Mouse (Mus musculus) neural tube, embryonic 14.5 days (tissue): ENCODE data around the gene Hmgb1. TPM values are rescaled to one million over a fixed set of nuclear protein-coding genes. Genes with fewer than 3 reads are reported as not detected.

Source experiments
- ATAC-seq: fragments of 200-750 bp; cut with Nextera tagmentation; 2 replicates; pipeline ENCODE4 v1.8.0; 2017; ENCODE audit warnings: low read depth, mild to moderate bottlenecking, moderate TSS enrichment, moderate library complexity
- H3K27ac ChIP-seq: fragments of 300-500 bp; sonication (generic); 2 replicates; pipeline ENCODE4 v1.5.1; 2014; ENCODE audit warnings: low read depth, mild to moderate bottlenecking, control low read depth, low read length, moderate library complexity, mixed read lengths
- H3K27me3 ChIP-seq: fragments of 300-500 bp; sonication (generic); 2 replicates; pipeline ENCODE4 v1.6.1; 2014; ENCODE audit warnings: low read length; ENCODE audit not compliant: control insufficient read depth, insufficient read depth
- H3K36me3 ChIP-seq: fragments of 300-500 bp; sonication (generic); 2 replicates; pipeline ENCODE4 v1.6.1; 2014; ENCODE audit warnings: low read length, mixed read lengths; ENCODE audit not compliant: control insufficient read depth, insufficient read depth
- H3K4me1 ChIP-seq: fragments of 300-500 bp; sonication (generic); 2 replicates; pipeline ENCODE4 v1.6.1; 2014; ENCODE audit warnings: low read length; ENCODE audit not compliant: control insufficient read depth, insufficient read depth
- H3K4me2 ChIP-seq: fragments of 300-500 bp; sonication (generic); 2 replicates; pipeline ENCODE4 v1.6.1; 2014; ENCODE audit warnings: mild to moderate bottlenecking, low read depth, low read length, control low read depth
- H3K4me3 ChIP-seq: fragments of 300-500 bp; sonication (generic); 2 replicates; pipeline ENCODE4 v1.5.1; 2014; ENCODE audit warnings: low read depth, low read length, control low read depth, mixed read lengths
- H3K9ac ChIP-seq: fragments of 300-500 bp; sonication (generic); replicated peaks from 2 replicates; pipeline ENCODE4 v1.6.1; 2014; ENCODE audit warnings: low read depth, mild to moderate bottlenecking, control low read depth, low read length, mixed read lengths
- H3K9me3 ChIP-seq: fragments of 300-500 bp; sonication (generic); 2 replicates; pipeline ENCODE4 v1.6.1; 2016; ENCODE audit warnings: low read length; ENCODE audit not compliant: control insufficient read depth
- WGBS: fragments of 180-500 bp; shearing (Covaris S2); extraction: QIAGEN DNeasy Blood & Tissue Kit; methylation state at CpG from one replicate; pipeline ENCODE4 v1.1.7; 2014; 5-methylcytosine and 5-hydroxymethylcytosine counted together
- polyA plus RNA-seq: library from polyadenylated mRNA; unstranded; fragments of >200 nt; fragmentation: Nextera tagmentation; extraction: Ambion mirVana; gene quantifications from 2 replicates; pipeline ENCODE4 v1.2.1, GENCODE M21; 2014

Gene Hmgb1
- polyA plus RNA-seq: 766 and 814 TPM in 2 replicates

DNA sequence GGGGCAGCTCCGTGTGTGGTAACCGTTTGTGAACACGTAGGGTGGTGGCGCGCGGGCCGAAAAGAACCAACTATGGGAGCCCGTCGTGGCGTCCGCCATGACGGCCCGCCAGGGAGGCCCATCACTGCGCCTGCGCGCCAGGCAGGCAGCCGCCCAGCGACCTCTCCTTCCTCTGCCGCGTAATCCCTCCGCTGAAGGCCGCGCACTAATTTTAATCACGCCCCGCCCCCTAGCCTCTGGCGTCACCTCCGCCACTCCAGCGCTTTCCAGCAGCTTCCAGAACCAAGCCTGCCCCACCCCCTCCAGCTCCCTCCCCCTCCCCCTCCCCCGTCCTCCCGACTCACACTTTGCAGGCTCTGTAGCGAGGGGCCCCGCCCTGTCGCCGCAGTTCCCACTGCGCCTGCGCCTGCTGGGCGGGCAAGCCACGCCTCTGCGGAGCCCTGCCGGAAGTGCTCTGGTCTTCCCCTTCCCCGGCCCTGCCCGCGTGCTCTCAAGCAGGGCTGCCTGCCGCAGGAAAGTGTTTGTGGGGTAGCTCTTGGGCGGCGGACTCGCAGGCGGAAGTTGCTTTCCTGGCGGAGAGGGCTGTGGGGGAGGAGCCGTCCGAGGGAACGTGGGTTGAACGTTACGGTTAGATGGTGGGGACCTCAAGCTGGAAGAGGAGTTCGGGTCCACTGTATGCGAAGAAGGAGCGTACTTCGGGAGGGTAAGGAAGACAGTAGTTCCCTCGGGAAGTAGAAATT, at the start of gene Hmgb1, which contains the start of gene Uspl1:
Hmgb1 (minus strand) TSS at position 386 of the 740 bp plus-strand sequence.
Uspl1 (plus strand) TSS at position 247 of the 740 bp plus-strand sequence.
- H3K27me3 ChIP-seq: no peaks in the 10 kb centered on the region
- H3K27ac ChIP-seq: peak within 1 kb of the TSS; percentile 96
- H3K9me3 ChIP-seq: no peaks in the 10 kb centered on the region
- peak; percentile 98 for ATAC-seq
- H3K36me3 ChIP-seq: no peaks in the 10 kb centered on the region
- peak within 1 kb of the TSS; percentile 56 for H3K4me2 ChIP-seq
- peaks cover 2% of the 10 kb centered on the region; the same call in 1 of the 2 replicates for H3K4me1 ChIP-seq
- H3K4me3 ChIP-seq: peak within 1 kb of the TSS; percentile 69
- 1% methylated on average over 51 of the region's 59 CpGs for WGBS
- H3K9ac ChIP-seq: peak within 1 kb of the TSS; percentile 78

DNA sequence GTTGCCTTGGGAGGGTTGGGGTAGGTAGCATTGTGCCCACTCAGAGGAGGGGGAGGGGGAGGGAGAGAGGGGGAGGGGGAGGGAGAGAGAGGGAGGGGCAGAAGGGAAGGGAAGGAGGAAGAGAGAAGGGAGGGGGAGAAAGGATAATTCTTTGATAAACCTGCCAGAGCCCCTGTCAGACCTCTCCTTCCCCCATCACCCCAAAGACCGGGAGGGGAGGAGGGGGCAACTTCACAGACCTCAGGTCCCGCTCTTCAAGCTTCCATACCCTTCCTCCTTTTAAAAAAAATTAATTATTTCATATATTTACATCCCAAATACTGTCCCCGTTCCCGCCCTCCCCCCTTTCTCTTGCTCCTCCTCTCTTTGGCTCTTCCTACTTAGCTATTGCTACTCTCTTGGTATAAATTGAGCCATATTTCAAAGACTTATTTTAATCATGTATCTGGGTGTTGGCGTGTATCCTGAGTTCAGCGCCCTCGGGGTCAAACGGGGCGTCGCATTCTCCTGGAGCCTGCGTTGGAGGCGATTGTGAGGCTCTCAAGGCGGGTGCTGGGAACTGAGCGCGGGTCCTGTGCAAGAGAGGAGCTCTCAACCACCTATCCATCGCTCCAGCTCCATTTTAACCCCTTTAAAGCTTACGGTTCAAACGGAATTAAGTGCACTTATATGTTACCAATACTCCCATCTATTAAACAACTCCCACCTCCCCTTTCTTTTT, 45.5 kb upstream of the Hmgb1 start:
- H3K27ac ChIP-seq: peak overlapping the region; percentile 72; the same call in 1 of the 2 replicates
- H3K4me3 ChIP-seq: peak overlapping the region; percentile 43
- peak overlapping the region; percentile 42 for H3K4me2 ChIP-seq
- H3K9ac ChIP-seq: no peak overlapping the region; the same call in 1 of the 2 replicates
- H3K9me3 ChIP-seq: no peaks in the 10 kb centered on the region
- no peaks in the 10 kb centered on the region for H3K4me1 ChIP-seq
- no peaks in the 10 kb centered on the region for H3K27me3 ChIP-seq
- WGBS: 75% methylated on average over 18 of the region's 18 CpGs
- ATAC-seq: peak; percentile 19
- H3K36me3 ChIP-seq: no peaks in the 10 kb centered on the region

DNA sequence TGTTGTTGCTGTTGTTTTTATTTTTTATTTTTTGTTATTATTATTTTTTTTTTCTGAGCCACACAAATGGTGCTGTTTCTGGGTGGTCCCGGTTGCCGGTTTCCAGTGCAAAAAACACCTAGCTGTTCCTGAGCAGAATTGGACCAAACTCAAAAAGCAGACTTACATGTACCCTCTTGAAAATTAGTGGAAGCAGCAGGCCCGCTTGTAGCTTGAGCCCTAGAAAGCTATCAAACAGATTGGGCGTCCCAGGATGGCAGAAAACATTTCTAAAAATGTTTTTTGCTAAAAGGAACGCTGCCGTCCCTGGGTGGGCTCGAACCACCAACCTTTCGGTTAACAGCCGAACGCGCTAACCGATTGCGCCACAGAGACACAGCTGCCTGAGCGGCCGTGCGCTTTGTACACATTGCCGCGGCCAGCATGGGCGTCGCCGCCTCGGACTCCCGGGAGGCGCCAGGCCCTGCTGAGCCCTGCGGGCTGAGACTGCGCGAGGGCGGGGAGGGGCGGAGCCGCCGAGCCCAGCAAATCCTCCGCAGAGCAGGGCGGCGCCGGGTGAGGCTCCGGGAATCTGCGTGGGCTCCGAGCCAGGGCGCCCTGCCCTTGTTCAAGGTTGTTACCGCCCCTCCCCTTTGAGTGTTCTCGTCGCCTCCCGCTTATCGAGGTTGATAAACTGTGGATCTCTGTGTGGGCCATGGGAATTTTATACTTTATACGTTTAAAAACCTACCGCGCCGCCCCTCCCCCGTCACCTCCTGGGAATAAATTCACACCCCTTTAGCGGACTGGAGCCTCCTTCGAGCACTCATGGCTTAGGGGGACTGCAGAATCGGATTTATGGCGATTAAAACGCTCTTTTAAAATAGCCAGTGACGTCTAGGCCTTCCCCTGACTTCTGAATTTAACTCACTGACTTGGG, 44.7 kb upstream of the Hmgb1 start:
- Histone ChIP-seq H3K4me3 (peak overlapping the region; percentile 43), H3K9ac (peak overlapping the region; percentile 30), H3K9me3 (no peaks in the 10 kb centered on the region), H3K27me3 (no peaks in the 10 kb centered on the region), H3K27ac (peak overlapping the region; percentile 72), H3K4me1 (no peaks in the 10 kb centered on the region), H3K4me2 (peak overlapping the region; percentile 42), H3K36me3 (no peaks in the 10 kb centered on the region)
- WGBS: 3% methylated on average over 55 of the region's 55 CpGs
- ATAC-seq: peak; percentile 98

DNA sequence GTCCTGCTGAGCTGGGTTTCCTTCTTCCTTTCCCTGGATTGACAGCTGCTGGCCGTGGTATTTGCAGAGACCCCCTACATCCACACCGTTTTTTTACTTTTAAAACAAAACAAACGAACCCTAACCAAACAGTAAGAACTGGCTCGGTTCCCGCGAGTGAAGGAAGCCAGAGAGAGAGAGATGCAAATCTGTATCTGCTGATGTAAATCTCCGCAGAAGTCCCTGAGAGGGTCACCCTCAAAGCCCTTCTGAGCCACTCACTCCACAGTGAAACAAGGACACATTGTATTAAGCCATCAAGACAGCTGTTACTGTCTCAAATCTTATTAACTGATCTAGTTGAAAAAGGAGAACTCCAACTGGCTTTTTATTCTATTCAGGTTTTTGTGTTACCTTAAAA, 40.4 kb upstream of the Hmgb1 start:
- ATAC-seq: no peak

DNA sequence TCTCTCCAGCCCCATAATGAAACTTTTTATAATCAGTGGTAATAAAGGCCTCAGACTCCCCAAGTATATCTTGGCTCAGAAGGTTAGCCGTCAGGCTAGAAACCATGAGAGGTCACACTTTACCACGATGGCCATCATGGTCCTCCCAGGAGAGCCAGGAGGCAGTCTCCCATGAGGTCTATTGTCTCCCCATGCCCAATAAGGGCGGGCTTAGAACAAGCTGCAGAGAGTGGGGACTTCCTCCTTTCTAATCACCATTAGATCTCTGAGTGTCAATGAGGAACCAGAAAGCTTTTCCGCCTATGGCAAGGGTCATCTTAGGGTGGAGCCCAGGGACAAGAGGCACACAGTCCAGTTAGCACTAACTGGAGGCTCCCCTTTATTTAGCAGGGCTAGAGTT, 37.1 kb upstream of the Hmgb1 start:
- no peak overlapping the region for H3K9ac ChIP-seq
- H3K4me2 ChIP-seq: no peak overlapping the region
- no peaks in the 10 kb centered on the region; the same call in 1 of the 2 replicates for H3K36me3 ChIP-seq
- no peak overlapping the region for H3K4me3 ChIP-seq
- ATAC-seq: no peak
- no peaks in the 10 kb centered on the region for H3K9me3 ChIP-seq
- H3K27me3 ChIP-seq: no peaks in the 10 kb centered on the region
- no peak overlapping the region for H3K27ac ChIP-seq
- no peaks in the 10 kb centered on the region for H3K4me1 ChIP-seq
- 94% methylated on average over 4 of the region's 4 CpGs for WGBS

More for the DNA sequence above, 40.4 kb upstream of the Hmgb1 start:
- Histone ChIP-seq H3K9ac (no peak overlapping the region), H3K9me3 (no peaks in the 10 kb centered on the region), H3K27me3 (no peaks in the 10 kb centered on the region), H3K36me3 (no peaks in the 10 kb centered on the region), H3K4me1 (no peaks in the 10 kb centered on the region), H3K4me2 (no peak overlapping the region), H3K4me3 (no peak overlapping the region), H3K27ac (no peak overlapping the region)
- 16% methylated on average over 7 of the region's 7 CpGs for WGBS

DNA sequence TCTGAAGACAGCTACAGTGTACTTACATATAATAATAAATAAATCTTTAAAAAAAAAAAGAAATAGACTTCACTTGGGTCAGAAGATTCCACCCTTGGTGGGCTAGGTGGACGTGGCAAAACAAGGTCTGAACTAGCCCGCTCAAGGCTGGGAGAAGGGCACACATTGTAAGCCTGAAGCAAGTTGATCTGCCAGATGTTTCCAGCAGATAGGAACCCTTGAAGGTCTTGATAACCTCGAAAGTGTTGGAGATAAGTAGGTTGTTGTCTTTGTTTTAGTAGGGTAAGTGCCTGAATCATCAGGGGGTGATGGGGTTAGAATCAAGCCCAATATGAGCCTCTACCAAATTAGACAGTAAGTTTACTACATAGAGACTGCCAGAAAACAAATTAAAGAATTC, 35.2 kb upstream of the Hmgb1 start:
- H3K27ac ChIP-seq: no peak overlapping the region
- peaks cover 5% of the 10 kb centered on the region for H3K36me3 ChIP-seq
- WGBS: 90% methylated on average over 3 of the region's 3 CpGs
- H3K9ac ChIP-seq: no peak overlapping the region
- no peaks in the 10 kb centered on the region for H3K27me3 ChIP-seq
- no peaks in the 10 kb centered on the region for H3K9me3 ChIP-seq
- ATAC-seq: no peak
- no peaks in the 10 kb centered on the region for H3K4me1 ChIP-seq
- H3K4me3 ChIP-seq: no peak overlapping the region
- H3K4me2 ChIP-seq: no peak overlapping the region

DNA sequence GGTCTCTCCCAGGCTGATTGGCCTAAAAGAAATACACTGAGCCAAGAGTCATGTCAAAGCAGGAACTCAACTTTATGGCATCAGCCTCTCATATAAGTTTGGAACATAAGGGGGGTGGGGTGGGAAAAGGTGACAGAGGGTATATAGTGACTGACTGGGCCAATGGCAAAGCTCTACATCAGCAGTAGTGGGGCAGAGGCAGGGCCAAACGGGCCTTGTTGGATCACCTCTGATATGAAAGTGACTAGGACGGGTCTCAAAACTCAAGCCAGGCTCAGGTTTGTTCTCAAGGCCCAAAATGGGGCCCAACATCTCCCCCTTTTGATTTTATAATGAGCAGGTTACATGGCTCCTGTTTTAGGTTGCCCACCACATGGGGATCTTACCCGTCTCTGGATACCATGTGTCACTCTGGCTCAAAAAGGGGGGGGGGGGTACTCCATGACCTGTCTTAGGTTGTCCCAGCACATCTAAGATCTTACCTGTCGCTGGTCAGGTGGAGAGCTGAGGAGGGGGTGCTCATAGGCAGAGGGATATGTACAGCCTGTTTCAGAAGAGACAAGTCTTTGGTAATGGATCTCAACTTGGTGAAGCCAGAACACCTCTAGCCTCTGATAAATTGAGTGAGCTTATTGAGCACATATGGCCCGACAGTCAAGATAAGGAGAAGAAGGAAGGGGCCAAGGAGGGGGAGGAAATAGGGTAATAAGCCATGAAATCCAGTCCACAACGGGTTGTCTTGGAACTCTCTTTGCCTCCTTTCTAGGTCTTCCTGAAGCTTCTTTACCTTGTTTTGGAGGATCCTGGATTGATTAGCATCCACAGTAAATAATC, 33.5 kb upstream of the Hmgb1 start:
- H3K9me3 ChIP-seq: no peaks in the 10 kb centered on the region
- WGBS: 91% methylated on average over 6 of the region's 6 CpGs
- no peak overlapping the region for H3K4me3 ChIP-seq
- H3K9ac ChIP-seq: no peak overlapping the region
- H3K36me3 ChIP-seq: peaks cover 22% of the 10 kb centered on the region
- H3K27ac ChIP-seq: no peak overlapping the region
- H3K27me3 ChIP-seq: no peaks in the 10 kb centered on the region
- no peaks in the 10 kb centered on the region for H3K4me1 ChIP-seq
- no peak for ATAC-seq
- H3K4me2 ChIP-seq: no peak overlapping the region

DNA sequence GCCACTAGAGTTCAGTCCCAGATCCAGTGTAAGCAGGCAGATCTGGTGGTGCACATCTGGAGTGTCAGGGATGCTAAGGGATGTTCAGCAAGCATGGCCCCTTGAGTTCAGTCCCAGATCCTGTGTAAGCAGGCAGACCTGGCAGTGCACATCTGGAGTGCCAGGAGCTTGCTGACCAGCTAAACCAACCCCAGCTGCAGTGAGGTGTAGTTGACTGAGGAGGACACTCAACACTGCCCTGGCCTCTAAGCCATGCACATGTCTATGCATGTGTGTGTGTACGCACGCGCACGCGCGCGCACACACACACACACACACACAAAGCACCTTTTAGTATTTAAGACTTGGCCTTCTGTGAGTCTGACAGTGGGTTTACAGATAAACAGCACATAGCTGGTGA, 31.3 kb upstream of the Hmgb1 start:
- Histone ChIP-seq H3K4me2 (no peak overlapping the region), H3K9ac (no peak overlapping the region), H3K27ac (no peak overlapping the region), H3K4me3 (no peak overlapping the region), H3K27me3 (no peaks in the 10 kb centered on the region), H3K9me3 (no peaks in the 10 kb centered on the region), H3K36me3 (peaks cover 31% of the 10 kb centered on the region), H3K4me1 (no peaks in the 10 kb centered on the region)
- WGBS: over 99% methylated on average over 7 of the region's 7 CpGs
- no peak for ATAC-seq
